Mouse (Mus musculus) kidney, postnatal 0 days (tissue): ENCODE measurements around the gene Lonp1. TPM values are rescaled to one million over a fixed set of nuclear protein-coding genes. Genes with fewer than 3 reads are reported as not detected.
"Not testable (repeated sequence)": the region's sequence is repeated elsewhere in the genome, so short reads cannot be mapped to it uniquely, and the experiment has no call there.

Experiments
- ATAC-seq: fragments of 200-750 bp; cut with Nextera tagmentation; replicated peaks from 2 replicates; pipeline ENCODE4 v1.8.0; 2017; ENCODE audit warnings: low read depth, moderate number of reproducible peaks, moderate TSS enrichment, moderate library complexity; ENCODE audit not compliant: low FRiP score
- DNase-seq: peaks from one replicate; pipeline ENCODE4 v3.0.0-alpha.2; 2016; ENCODE audit warnings: low spot score
- H3K27ac ChIP-seq: fragments of 300-500 bp; sonication (generic); 2 replicates; pipeline ENCODE4 v1.5.1; 2014; ENCODE audit warnings: mild to moderate bottlenecking
- H3K27me3 ChIP-seq: fragments of 300-500 bp; sonication (generic); 2 replicates; pipeline ENCODE4 v1.6.1; 2014; ENCODE audit warnings: low read length, mixed read lengths; ENCODE audit not compliant: insufficient read depth
- H3K36me3 ChIP-seq: fragments of 300-500 bp; sonication (generic); 2 replicates; pipeline ENCODE4 v1.6.1; 2014; ENCODE audit warnings: low read length, mixed read lengths; ENCODE audit not compliant: insufficient read depth
- H3K4me1 ChIP-seq: fragments of 300-500 bp; sonication (generic); replicated peaks from 2 replicates; pipeline ENCODE4 v1.6.1; 2014; ENCODE audit warnings: antibody characterized with exemption, low read length, mixed read lengths; ENCODE audit not compliant: insufficient read depth
- H3K4me2 ChIP-seq: fragments of 300-500 bp; sonication (generic); 2 replicates; pipeline ENCODE4 v1.6.1; 2014; ENCODE audit warnings: mild to moderate bottlenecking, low read length, moderate library complexity, mixed read lengths
- H3K4me3 ChIP-seq: fragments of 300-500 bp; sonication (generic); replicated peaks from 2 replicates; pipeline ENCODE4 v1.5.1; 2014; ENCODE audit warnings: low read depth, low read length
- H3K9ac ChIP-seq: fragments of 300-500 bp; sonication (generic); 2 replicates; pipeline ENCODE4 v1.6.1; 2014; ENCODE audit warnings: low read depth, low read length
- H3K9me3 ChIP-seq: fragments of 300-500 bp; sonication (generic); replicated peaks from 2 replicates; pipeline ENCODE4 v1.6.1; 2016; ENCODE audit warnings: low read length, inconsistent platforms, mixed read lengths
- CTCF ChIP-seq: IDR thresholded peaks from 2 replicates; pipeline ENCODE4 v1.5.1; 2016; ENCODE audit warnings: antibody characterized with exemption, low read depth, mild to moderate bottlenecking, moderate library complexity
- WGBS: fragments of 180-500 bp; shearing (Covaris S2); extraction: QIAGEN DNeasy Blood & Tissue Kit; methylation state at CpG from one replicate; pipeline ENCODE4 v1.1.7; 2014; 5-methylcytosine and 5-hydroxymethylcytosine counted together
- polyA plus RNA-seq: library from polyadenylated mRNA; unstranded; fragments of >200 nt; fragmentation: Nextera tagmentation; extraction: Ambion mirVana; gene quantifications from 2 replicates; pipeline ENCODE4 v1.2.1, GENCODE M21; 2015

Gene Lonp1
- polyA plus RNA-seq, 1 experiment from 2014 or later = 45.4 TPM

- Histone ChIP-seq H3K4me3 (no peak overlapping the region), H3K4me2 (no peak overlapping the region)
- peak; percentile 82 for ATAC-seq
These were observed 25.1 kb upstream of the Lonp1 start for GRCm38 (mm10) chr17:56651801-56652200.

DNA sequence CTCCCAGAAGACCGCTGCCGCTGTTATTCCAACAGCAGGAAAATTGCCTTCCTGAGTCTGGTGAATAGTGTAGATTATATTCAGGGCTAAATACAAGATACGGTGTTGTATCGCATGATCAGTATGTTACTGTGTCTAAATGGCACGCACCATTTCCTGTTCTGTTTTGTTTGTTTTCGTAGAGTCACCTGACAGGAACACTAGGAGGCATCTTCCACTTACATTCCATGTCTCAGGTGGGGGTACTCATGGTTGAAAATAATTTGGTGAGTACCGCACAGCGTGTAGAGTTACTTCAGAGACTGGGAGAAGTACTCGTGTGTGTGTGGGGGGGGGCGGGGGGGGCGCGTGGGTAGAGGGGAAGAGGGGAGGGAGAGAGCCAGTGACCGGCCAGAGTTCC is 20.9 kb upstream of the Lonp1 start:
- Histone ChIP-seq H3K36me3 (no peaks in the 10 kb centered on the region), H3K4me3 (no peak overlapping the region), H3K4me1 (no peaks in the 10 kb centered on the region), H3K4me2 (peak overlapping the region; percentile 32; the same call in 1 of the 2 replicates), H3K9me3 (no peaks in the 10 kb centered on the region), H3K27me3 (no peaks in the 10 kb centered on the region), H3K27ac (no peak overlapping the region), H3K9ac (no peak overlapping the region)
- no peak for TF ChIP-seq CTCF
- no peak for DNase-seq
- 43% methylated on average over 12 of the region's 13 CpGs for whole genome bisulfite sequencing
- 0 out of 2 replicates have a peak, but pooled peaks have one; percentile 38 for ATAC-seq

More at GRCm38 (mm10) chr17:56651801-56652200, 25.1 kb upstream of the Lonp1 start:
- Histone ChIP-seq H3K27ac (no peak overlapping the region), H3K4me1 (no peaks in the 10 kb centered on the region), H3K9ac (no peak overlapping the region), H3K9me3 (no peaks in the 10 kb centered on the region), H3K36me3 (no peaks in the 10 kb centered on the region), H3K27me3 (no peaks in the 10 kb centered on the region)
- 19% methylated on average over 10 of the region's 10 CpGs for WGBS
- TF ChIP-seq CTCF = no peak
- peak; percentile 65 for DNase-seq

DNA sequence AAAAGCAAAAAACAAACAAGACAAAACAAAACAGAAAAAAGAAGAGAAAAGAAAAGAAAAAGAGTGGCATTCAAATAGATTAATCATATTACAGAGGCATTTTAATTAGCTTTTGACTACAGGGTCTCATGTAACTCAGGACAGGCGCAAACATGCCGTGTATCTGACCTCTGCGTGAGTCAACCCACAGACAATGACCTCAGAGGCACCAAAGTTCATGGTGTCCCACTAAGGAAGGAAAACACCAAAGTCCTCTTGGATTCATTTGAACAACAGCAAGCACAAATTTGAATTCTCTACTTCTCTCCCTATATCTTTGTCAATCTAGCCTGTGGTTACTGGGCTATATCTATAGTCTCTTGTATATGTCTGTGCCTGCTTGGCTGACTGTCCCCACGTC is 16.6 kb upstream of the Lonp1 start:
- Histone ChIP-seq H3K9ac (no peak overlapping the region), H3K4me1 (no peaks in the 10 kb centered on the region), H3K36me3 (no peaks in the 10 kb centered on the region), H3K9me3 (no peaks in the 10 kb centered on the region), H3K27me3 (no peaks in the 10 kb centered on the region), H3K27ac (no peak overlapping the region), H3K4me3 (no peak overlapping the region), H3K4me2 (no peak overlapping the region)
- WGBS = 79% methylated on average over 4 of the region's 4 CpGs
- ATAC-seq (no peak), DNase-seq (no peak)
- TF ChIP-seq CTCF = no peak

DNA sequence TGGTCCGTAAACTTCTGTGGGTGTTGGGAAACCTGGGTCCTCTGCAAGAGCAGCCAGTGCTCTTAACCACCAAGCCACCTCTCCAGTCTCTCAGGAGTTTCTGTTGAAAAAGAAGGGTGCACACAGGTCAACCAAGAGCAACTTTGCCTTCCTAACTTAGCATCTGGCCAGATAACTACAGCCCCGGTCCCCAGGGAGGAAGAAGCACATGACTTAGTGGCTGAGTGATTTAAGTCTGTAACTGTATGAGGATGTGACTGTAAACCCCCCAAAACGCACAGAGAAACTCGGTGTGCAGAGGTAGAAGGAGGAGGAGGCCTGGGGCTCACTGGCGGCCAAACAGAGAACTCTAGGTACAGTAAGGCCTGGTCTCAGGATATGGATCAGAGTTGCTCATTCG is 7.3 kb upstream of the Lonp1 start:
- no peak overlapping the region for H3K4me3 ChIP-seq
- no peak overlapping the region for H3K4me2 ChIP-seq
- no peaks in the 10 kb centered on the region for H3K9me3 ChIP-seq
- H3K36me3 ChIP-seq = no peaks in the 10 kb centered on the region
- no peak overlapping the region for H3K9ac ChIP-seq
- H3K4me1 ChIP-seq = no peaks in the 10 kb centered on the region
- 81% methylated on average over 6 of the region's 6 CpGs for WGBS
- no peak for ATAC-seq
- TF ChIP-seq CTCF = no peak
- no peak overlapping the region for H3K27ac ChIP-seq
- no peaks in the 10 kb centered on the region for H3K27me3 ChIP-seq
- DNase-seq = no peak

DNA sequence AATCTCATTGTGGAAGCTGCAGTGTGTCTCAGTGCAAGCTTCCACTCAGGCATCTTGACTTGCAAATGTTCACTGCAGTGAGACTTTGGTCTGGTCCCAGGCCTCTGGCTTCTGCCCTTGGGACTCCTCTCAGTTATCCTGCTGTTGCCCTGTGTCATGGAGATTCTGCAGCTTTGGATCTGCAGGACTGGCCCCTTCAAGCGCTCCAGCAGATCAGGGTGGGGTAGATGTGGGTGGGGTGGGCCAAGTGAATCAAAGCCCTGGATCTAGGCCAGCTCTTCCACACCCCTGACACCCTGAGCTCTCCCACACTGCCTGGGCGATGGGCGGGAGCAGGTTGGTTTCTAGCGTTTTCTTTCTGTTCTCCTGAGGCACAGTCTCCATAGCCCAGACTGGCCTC is 5.1 kb upstream of the Lonp1 start:
- Histone ChIP-seq H3K4me1 (0 out of 2 replicates have a peak, but pooled peaks cover 4% of the 10 kb centered on the region), H3K27ac (no peak overlapping the region), H3K27me3 (no peaks in the 10 kb centered on the region), H3K9me3 (no peaks in the 10 kb centered on the region), H3K4me3 (no peak overlapping the region), H3K9ac (no peak overlapping the region), H3K36me3 (no peaks in the 10 kb centered on the region), H3K4me2 (no peak overlapping the region)
- TF ChIP-seq CTCF = no peak
- DNase-seq (no peak), ATAC-seq (no peak)
- 47% methylated on average over 4 of the region's 4 CpGs for WGBS

DNA sequence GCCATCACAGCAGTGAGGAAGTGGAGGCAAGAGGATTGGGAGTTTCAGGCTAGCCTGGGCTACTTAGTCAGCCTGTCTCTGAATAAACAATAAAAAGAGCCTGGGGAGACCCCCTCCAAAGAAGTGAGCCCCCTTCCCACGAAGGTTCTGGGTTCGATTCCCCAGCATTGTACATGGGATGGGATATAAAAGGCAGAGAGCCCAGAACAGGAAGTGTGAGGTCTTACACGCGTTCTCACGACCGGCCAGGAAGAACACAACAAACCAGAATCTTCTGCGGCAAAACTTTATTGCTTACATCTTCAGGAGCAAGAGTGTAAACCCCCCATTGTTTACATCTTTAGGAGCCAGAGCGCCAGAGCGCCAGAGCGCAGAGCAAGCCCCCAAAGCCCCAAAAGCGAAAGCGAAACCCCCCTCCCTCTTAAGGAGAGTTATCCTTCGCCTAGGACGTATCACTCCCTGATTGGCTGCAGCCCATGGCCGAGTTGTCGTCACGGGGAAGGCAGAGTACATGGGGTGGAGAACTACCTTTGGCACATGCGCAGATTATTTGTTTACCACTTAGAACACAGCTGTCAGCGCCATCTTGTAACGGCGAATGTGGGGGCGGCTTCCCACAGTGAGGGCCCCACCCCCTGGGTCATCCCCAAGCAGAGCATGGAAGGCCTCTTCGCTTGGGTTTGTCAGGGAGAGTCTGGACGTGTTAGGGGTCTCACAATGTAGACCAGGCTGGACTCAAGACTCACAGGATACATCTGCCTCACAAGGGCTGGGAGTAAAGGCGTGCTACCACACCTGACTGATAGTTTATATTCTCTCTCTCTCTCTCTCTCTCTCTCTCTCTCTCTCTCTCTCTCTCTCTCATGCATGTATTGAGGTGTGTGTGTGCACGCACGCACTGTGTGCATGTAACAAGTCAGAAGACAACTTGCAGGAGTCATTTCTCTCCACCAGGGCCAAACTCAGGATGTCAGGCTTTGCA is 3.4 kb upstream of the Lonp1 start:
- ATAC-seq, H3K27ac ChIP-seq, H3K9me3 ChIP-seq, H3K4me2 ChIP-seq, H3K4me3 ChIP-seq, DNase-seq, H3K27me3 ChIP-seq, H3K9ac ChIP-seq, H3K4me1 ChIP-seq, H3K36me3 ChIP-seq: not testable (repeated sequence)
- 87% methylated on average over 26 of the region's 27 CpGs for WGBS
